Mouse (Mus musculus): ENCODE measurements at regions not wholly inside any gene's neighbourhood (a gene's known extent, or its start where the extent isn't known, plus 50 kb on each side); places are given as distances from the start of the nearest gene placed in this dataset.

GRCm38 (mm10) chr11:18068085-18068484 is 114.4 kb upstream of the Etaa1 start:
- Histone ChIP-seq H3K9me3 (ENCODE audit: control insufficient read depth, low read length) (no peaks in the 10 kb centered on the region), H3K4me1 (ENCODE audit: control insufficient read depth, insufficient read depth, low read length) (no peaks in the 10 kb centered on the region), H3K9ac (ENCODE audit: low read depth, low read length) (no peak overlapping the region), H3K27ac (ENCODE audit: low read length) (no peak overlapping the region), H3K4me3 (ENCODE audit: low read length) (no peak overlapping the region), H3K27me3 (replicated peaks; ENCODE audit: control insufficient read depth, insufficient read depth, low read length) (no peaks in the 10 kb centered on the region), H3K4me2 (ENCODE audit: low read depth, low read length) (no peak overlapping the region), H3K36me3 (ENCODE audit: control insufficient read depth, insufficient read depth, low read length) (no peaks in the 10 kb centered on the region)
- ATAC-seq: no peak
- WGBS: 66% methylated on average over 2 of the region's 2 CpGs

- H3K4me2 ChIP-seq (ENCODE audit: low read depth, low read length): no peak overlapping the region
- H3K9me3 ChIP-seq (ENCODE audit: control insufficient read depth, low read length): no peaks in the 10 kb centered on the region
- no peak overlapping the region for H3K9ac ChIP-seq (ENCODE audit: low read depth, low read length)
- 39% methylated on average over 3 of the region's 3 CpGs for WGBS
- no peaks in the 10 kb centered on the region for H3K27me3 ChIP-seq (replicated peaks; ENCODE audit: control insufficient read depth, insufficient read depth, low read length)
- H3K27ac ChIP-seq (ENCODE audit: low read length): no peak overlapping the region
- H3K4me3 ChIP-seq (ENCODE audit: low read length): no peak overlapping the region
- no peaks in the 10 kb centered on the region for H3K4me1 ChIP-seq (ENCODE audit: control insufficient read depth, insufficient read depth, low read length)
- H3K36me3 ChIP-seq (ENCODE audit: control insufficient read depth, insufficient read depth, low read length): no peaks in the 10 kb centered on the region
- ATAC-seq: no peak
Measured at GRCm38 (mm10) chr11:18067676-18068075, 114.0 kb upstream of the Etaa1 start.

- WGBS: 89% methylated on average over 1 of the region's 1 CpGs
- no peak overlapping the region for H3K9ac ChIP-seq (ENCODE audit: low read depth, low read length)
Measured at GRCm38 (mm10) chr11:18041589-18041988, 87.9 kb upstream of the Etaa1 start.

GRCm38 (mm10) chr11:18031049-18031448 is 77.4 kb upstream of the Etaa1 start:
- H3K27ac ChIP-seq (ENCODE audit: low read length): no peak overlapping the region
- ATAC-seq: no peak
- WGBS: 92% methylated on average over 4 of the region's 4 CpGs

More at GRCm38 (mm10) chr11:18041589-18041988, 87.9 kb upstream of the Etaa1 start:
- no peak for ATAC-seq
- Histone ChIP-seq H3K36me3 (ENCODE audit: control insufficient read depth, insufficient read depth, low read length) (no peaks in the 10 kb centered on the region), H3K27ac (ENCODE audit: low read length) (no peak overlapping the region), H3K4me3 (ENCODE audit: low read length) (no peak overlapping the region), H3K9me3 (ENCODE audit: control insufficient read depth, low read length) (no peaks in the 10 kb centered on the region), H3K4me1 (ENCODE audit: control insufficient read depth, insufficient read depth, low read length) (no peaks in the 10 kb centered on the region), H3K27me3 (replicated peaks; ENCODE audit: control insufficient read depth, insufficient read depth, low read length) (no peaks in the 10 kb centered on the region), H3K4me2 (ENCODE audit: low read depth, low read length) (no peak overlapping the region)

GRCm38 (mm10) chr11:18022065-18022464 is 68.4 kb upstream of the Etaa1 start:
- H3K27ac ChIP-seq (ENCODE audit: low read length): no peak overlapping the region
- H3K36me3 ChIP-seq (ENCODE audit: control insufficient read depth, insufficient read depth, low read length): no peaks in the 10 kb centered on the region
- H3K4me1 ChIP-seq (ENCODE audit: control insufficient read depth, insufficient read depth, low read length): no peaks in the 10 kb centered on the region
- no peak overlapping the region for H3K9ac ChIP-seq (ENCODE audit: low read depth, low read length)
- 67% methylated on average over 4 of the region's 4 CpGs for WGBS
- H3K4me3 ChIP-seq (ENCODE audit: low read length): no peak overlapping the region
- ATAC-seq: no peak
- no peaks in the 10 kb centered on the region for H3K27me3 ChIP-seq (replicated peaks; ENCODE audit: control insufficient read depth, insufficient read depth, low read length)
- no peak overlapping the region for H3K4me2 ChIP-seq (ENCODE audit: low read depth, low read length)
- H3K9me3 ChIP-seq (ENCODE audit: control insufficient read depth, low read length): no peaks in the 10 kb centered on the region

More at GRCm38 (mm10) chr11:18031049-18031448, 77.4 kb upstream of the Etaa1 start:
- no peak overlapping the region for H3K4me3 ChIP-seq (ENCODE audit: low read length)
- no peaks in the 10 kb centered on the region for H3K9me3 ChIP-seq (ENCODE audit: control insufficient read depth, low read length)
- H3K27me3 ChIP-seq (replicated peaks; ENCODE audit: control insufficient read depth, insufficient read depth, low read length): no peaks in the 10 kb centered on the region
- no peak overlapping the region for H3K4me2 ChIP-seq (ENCODE audit: low read depth, low read length)
- H3K4me1 ChIP-seq (ENCODE audit: control insufficient read depth, insufficient read depth, low read length): no peaks in the 10 kb centered on the region
- H3K9ac ChIP-seq (ENCODE audit: low read depth, low read length): no peak overlapping the region
- H3K36me3 ChIP-seq (ENCODE audit: control insufficient read depth, insufficient read depth, low read length): no peaks in the 10 kb centered on the region

GRCm38 (mm10) chr11:18015239-18015638 is 61.6 kb upstream of the Etaa1 start:
- no peak overlapping the region for H3K4me3 ChIP-seq (ENCODE audit: low read length)
- no peaks in the 10 kb centered on the region for H3K9me3 ChIP-seq (ENCODE audit: control insufficient read depth, low read length)
- peaks cover 9% of the 10 kb centered on the region for H3K4me1 ChIP-seq (ENCODE audit: control insufficient read depth, insufficient read depth, low read length)
- ATAC-seq: peak; percentile 78
- no peaks in the 10 kb centered on the region for H3K36me3 ChIP-seq (ENCODE audit: control insufficient read depth, insufficient read depth, low read length)
- no peaks in the 10 kb centered on the region for H3K27me3 ChIP-seq (replicated peaks; ENCODE audit: control insufficient read depth, insufficient read depth, low read length)
- WGBS: 31% methylated on average over 4 of the region's 4 CpGs
- no peak overlapping the region for H3K9ac ChIP-seq (ENCODE audit: low read depth, low read length)
- H3K27ac ChIP-seq (ENCODE audit: low read length): no peak overlapping the region
- H3K4me2 ChIP-seq (ENCODE audit: low read depth, low read length): no peak overlapping the region

- ATAC-seq: no peak
Measured at GRCm38 (mm10) chr11:18014610-18015009, 60.9 kb upstream of the Etaa1 start.

GRCm38 (mm10) chr11:18012085-18012484 is 58.4 kb upstream of the Etaa1 start:
- Histone ChIP-seq H3K27me3 (replicated peaks; ENCODE audit: control insufficient read depth, insufficient read depth, low read length) (no peaks in the 10 kb centered on the region), H3K36me3 (ENCODE audit: control insufficient read depth, insufficient read depth, low read length) (no peaks in the 10 kb centered on the region), H3K4me2 (ENCODE audit: low read depth, low read length) (no peak overlapping the region), H3K27ac (ENCODE audit: low read length) (no peak overlapping the region), H3K9me3 (ENCODE audit: control insufficient read depth, low read length) (no peaks in the 10 kb centered on the region), H3K4me3 (ENCODE audit: low read length) (no peak overlapping the region), H3K4me1 (ENCODE audit: control insufficient read depth, insufficient read depth, low read length) (peaks cover 9% of the 10 kb centered on the region), H3K9ac (ENCODE audit: low read depth, low read length) (no peak overlapping the region)
- no peak for ATAC-seq
- 41% methylated on average over 5 of the region's 5 CpGs for WGBS

More at GRCm38 (mm10) chr11:18014610-18015009, 60.9 kb upstream of the Etaa1 start:
- 36% methylated on average over 9 of the region's 9 CpGs for WGBS
- H3K9me3 ChIP-seq (ENCODE audit: control insufficient read depth, low read length): no peaks in the 10 kb centered on the region
- no peak overlapping the region for H3K4me3 ChIP-seq (ENCODE audit: low read length)
- peaks cover 9% of the 10 kb centered on the region for H3K4me1 ChIP-seq (ENCODE audit: control insufficient read depth, insufficient read depth, low read length)
- no peaks in the 10 kb centered on the region for H3K36me3 ChIP-seq (ENCODE audit: control insufficient read depth, insufficient read depth, low read length)
- no peaks in the 10 kb centered on the region for H3K27me3 ChIP-seq (replicated peaks; ENCODE audit: control insufficient read depth, insufficient read depth, low read length)
- H3K4me2 ChIP-seq (ENCODE audit: low read depth, low read length): no peak overlapping the region
- H3K9ac ChIP-seq (ENCODE audit: low read depth, low read length): no peak overlapping the region
- H3K27ac ChIP-seq (ENCODE audit: low read length): no peak overlapping the region

- Histone ChIP-seq H3K9me3 (ENCODE audit: control insufficient read depth, low read length) (no peaks in the 10 kb centered on the region), H3K9ac (ENCODE audit: low read depth, low read length) (no peak overlapping the region), H3K4me3 (ENCODE audit: low read length) (peak overlapping the region; percentile 15; the same call in 1 of the 2 replicates), H3K36me3 (ENCODE audit: control insufficient read depth, insufficient read depth, low read length) (no peaks in the 10 kb centered on the region), H3K27me3 (replicated peaks; ENCODE audit: control insufficient read depth, insufficient read depth, low read length) (no peaks in the 10 kb centered on the region), H3K4me2 (ENCODE audit: low read depth, low read length) (peak overlapping the region; percentile 34), H3K4me1 (ENCODE audit: control insufficient read depth, insufficient read depth, low read length) (peaks cover 9% of the 10 kb centered on the region), H3K27ac (ENCODE audit: low read length) (peak overlapping the region; percentile 42; the same call in 1 of the 2 replicates)
- WGBS: 13% methylated on average over 13 of the region's 13 CpGs
- ATAC-seq: peak; percentile 87
Measured at GRCm38 (mm10) chr11:18011101-18011733, 57.5 kb upstream of the Etaa1 start.

GRCm38 (mm10) chr11:18008140-18008539 is 54.5 kb upstream of the Etaa1 start:
- peaks cover 6% of the 10 kb centered on the region for H3K4me1 ChIP-seq (ENCODE audit: control insufficient read depth, insufficient read depth, low read length)
- no peaks in the 10 kb centered on the region for H3K36me3 ChIP-seq (ENCODE audit: control insufficient read depth, insufficient read depth, low read length)
- no peaks in the 10 kb centered on the region for H3K27me3 ChIP-seq (replicated peaks; ENCODE audit: control insufficient read depth, insufficient read depth, low read length)
- no peak overlapping the region for H3K27ac ChIP-seq (ENCODE audit: low read length)
- no peak for ATAC-seq
- H3K9me3 ChIP-seq (ENCODE audit: control insufficient read depth, low read length): no peaks in the 10 kb centered on the region
- WGBS: 90% methylated on average over 6 of the region's 6 CpGs
- no peak overlapping the region for H3K4me3 ChIP-seq (ENCODE audit: low read length)
- H3K9ac ChIP-seq (ENCODE audit: low read depth, low read length): no peak overlapping the region
- H3K4me2 ChIP-seq (ENCODE audit: low read depth, low read length): no peak overlapping the region
